Mouse (Mus musculus) cortical plate, adult 2 months (tissue): ENCODE measurements around the gene Cmtr2.

Source experiments
- CTCF ChIP-seq: fragments of 200-500 bp; IDR thresholded peaks from 2 replicates; pipeline ENCODE4 v1.5.1; 2011; ENCODE audit warnings: mild to moderate bottlenecking, control low read depth, low read length; ENCODE audit not compliant: insufficient read depth; ENCODE audit errors: extremely low read depth
- POLR2A ChIP-seq: fragments of 200-500 bp; IDR thresholded peaks from 2 replicates; pipeline ENCODE4 v1.6.1; 2011; ENCODE audit warnings: mild to moderate bottlenecking, low read length, control low read depth; ENCODE audit not compliant: insufficient read depth; ENCODE audit errors: extremely low read depth

GRCm38 (mm10) chr8:110244566-110244965 is 29.1 kb downstream of the Cmtr2 start:
- TF ChIP-seq CTCF (no peak), POLR2A (no peak)
